Mouse (Mus musculus) brain, embryonic 14.5 days (tissue): ENCODE results near the gene Aldh1l1.

ENCODE experiments used
- CTCF ChIP-seq: fragments of 200-500 bp; IDR thresholded peaks from 2 replicates; pipeline ENCODE4 v1.5.1; 2012; ENCODE audit warnings: inconsistent platforms, mild to moderate bottlenecking, moderate library complexity, borderline replicate concordance; ENCODE audit not compliant: insufficient read depth, insufficient read length; ENCODE audit errors: extremely low read depth
- POLR2A ChIP-seq: fragments of 200-500 bp; IDR thresholded peaks from 2 replicates; pipeline ENCODE4 v1.6.1; 2012; ENCODE audit warnings: mild to moderate bottlenecking, inconsistent platforms, borderline replicate concordance; ENCODE audit not compliant: poor library complexity, insufficient read depth, insufficient read length, severe bottlenecking; ENCODE audit errors: extremely low read depth

GRCm38 (mm10) chr6:90505906-90506305 is 19.7 kb downstream of the Aldh1l1 start:
- no peak for TF ChIP-seq CTCF
- TF ChIP-seq POLR2A, result no peak
